1 mouse cellular context compared by ENCODE assay signal in genomic region chr11:103134221-103134620, GRCm38 (mm10).
A peak's percentile ranks its signal among the peaks of the same experiment; 100 is the strongest.
TF ChIP-seq lines count a peak whose summit lies in the region.

No protein-coding gene starts in this region.

TF ChIP-seq in MEL, 35 proteins besides CTCF, POLR2A, EP300 and RAD21:
- TF ChIP-seq USF2 (IDR thresholded peaks at IDR 0.05; ENCODE audit: borderline replicate concordance in 1 of 2, insufficient read depth in 1 of 2, low read depth in 1 of 2, low read length in 2 of 2), result no peak
- TF ChIP-seq MAFK (IDR thresholded peaks at IDR 0.05; ENCODE audit: borderline replicate concordance, low read depth, low read length), result 0 out of 2 replicates have a peak, but pooled peaks have one; percentile 52
- no peak for TF ChIP-seq MAX (IDR thresholded peaks at IDR 0.05; ENCODE audit: low read length)
- TF ChIP-seq USF1 (IDR thresholded peaks at IDR 0.05; ENCODE audit: low read depth, low read length), result no peak
- no peak for TF ChIP-seq ZC3H11A (IDR thresholded peaks at IDR 0.05; ENCODE audit: low read depth, low read length)
- no peak for TF ChIP-seq MYB (IDR thresholded peaks at IDR 0.05; ENCODE audit: low read depth, low read length)
- TF ChIP-seq BHLHE40 (IDR thresholded peaks at IDR 0.05; ENCODE audit: borderline replicate concordance, low read depth, low read length), result no peak
- TF ChIP-seq MEF2A (IDR thresholded peaks at IDR 0.05; ENCODE audit: extremely low read depth, insufficient replicate concordance, low read depth, low read length, poor library complexity, severe bottlenecking), result no peak
- no peak for TF ChIP-seq NRF1 (IDR thresholded peaks at IDR 0.05; ENCODE audit: insufficient read depth, low read depth, low read length, poor library complexity, severe bottlenecking)
- no peak for TF ChIP-seq HCFC1 (IDR thresholded peaks at IDR 0.05; ENCODE audit: low read depth, low read length)
- no peak for TF ChIP-seq ZKSCAN1 (IDR thresholded peaks at IDR 0.05; ENCODE audit: low read depth, low read length)
- no peak for TF ChIP-seq TAL1 (IDR thresholded peaks at IDR 0.05; ENCODE audit: low read length)
- TF ChIP-seq TCF12 (IDR thresholded peaks at IDR 0.05; ENCODE audit: low read depth, low read length), result no peak
- no peak for TF ChIP-seq GATA1 (IDR thresholded peaks at IDR 0.05; ENCODE audit: low read depth, low read length)
- no peak for TF ChIP-seq SMC3 (IDR thresholded peaks at IDR 0.05; ENCODE audit: low read depth, low read length)
- no peak for TF ChIP-seq JUND (IDR thresholded peaks at IDR 0.05; ENCODE audit: low read depth, low read length)
- no peak for TF ChIP-seq SIN3A (IDR thresholded peaks at IDR 0.05; ENCODE audit: low read length)
- no peak for TF ChIP-seq CHD1 (IDR thresholded peaks at IDR 0.05; ENCODE audit: low read depth, low read length)
- peak; percentile 99 for TF ChIP-seq TBP (IDR thresholded peaks at IDR 0.05; ENCODE audit: low read depth, low read length)
- TF ChIP-seq MAZ (IDR thresholded peaks at IDR 0.05; ENCODE audit: low read depth, low read length), result 0 out of 2 replicates have a peak, but pooled peaks have one; percentile 48
- no peak for TF ChIP-seq ZNF384 (IDR thresholded peaks at IDR 0.05; ENCODE audit: low read depth, low read length)
- no peak for TF ChIP-seq POLR2AphosphoS2 (IDR thresholded peaks at IDR 0.05; ENCODE audit: low read length)
- no peak; the same call in 1 of the 2 replicates for TF ChIP-seq NELFE (IDR thresholded peaks at IDR 0.05; ENCODE audit: low read depth, low read length)
- no peak for TF ChIP-seq UBTF (IDR thresholded peaks at IDR 0.05; ENCODE audit: borderline replicate concordance, insufficient read depth, low read depth, low read length)
- no peak for TF ChIP-seq POLR2AphosphoS5 (IDR thresholded peaks at IDR 0.05; ENCODE audit: borderline replicate concordance, low read depth, low read length)
- TF ChIP-seq E2F4 (IDR thresholded peaks at IDR 0.05; ENCODE audit: borderline replicate concordance, low read depth, low read length), result no peak
- peak; percentile 40; the same call in 1 of the 2 replicates for TF ChIP-seq ELF1 (IDR thresholded peaks at IDR 0.05; ENCODE audit: low read depth, low read length)
- TF ChIP-seq MXI1 (IDR thresholded peaks at IDR 0.05; ENCODE audit: low read depth, low read length), result no peak
